1 mouse cellular context compared by ENCODE assay signal in genomic region chr9:120113456-120113855, GRCm38 (mm10).
TF ChIP-seq lines count a peak whose summit lies in the region.

No protein-coding gene starts in this region.

TF ChIP-seq in MEL, 35 proteins besides CTCF, POLR2A, EP300 and RAD21:
- TF ChIP-seq TCF12 (IDR thresholded peaks at IDR 0.05; ENCODE audit: low read depth, low read length) (0 out of 2 replicates have a peak, but pooled peaks have one; percentile 40), MAX (IDR thresholded peaks at IDR 0.05; ENCODE audit: low read length) (no peak), ZNF384 (IDR thresholded peaks at IDR 0.05; ENCODE audit: low read depth, low read length) (0 out of 2 replicates have a peak, but pooled peaks have one; percentile 43), GATA1 (IDR thresholded peaks at IDR 0.05; ENCODE audit: low read depth, low read length) (0 out of 2 replicates have a peak, but pooled peaks have one; percentile 17)
